Mouse (Mus musculus): ENCODE measurements around the gene Sftpa1. TPM values are rescaled to one million over a fixed set of nuclear protein-coding genes. Genes with fewer than 3 reads are reported as not detected.
A peak's percentile ranks its signal among the peaks of the same experiment; 100 is the strongest.

The Sftpa1 gene
- polyA plus RNA-seq, 2 experiments: not detected

GRCm38 (mm10) chr14:41096296-41096860 lies 35.2 kb upstream of the Sftpa1 start:
- Histone ChIP-seq H3K4me2 (replicated peaks; ENCODE audit: low read depth, low read length, severe bottlenecking) (no peak overlapping the region), H3K4me1 (ENCODE audit: control insufficient read depth, insufficient read depth, low read length) (no peaks in the 10 kb centered on the region), H3K27ac (replicated peaks; ENCODE audit: low read depth, low read length) (no peak overlapping the region), H3K27me3 (ENCODE audit: control insufficient read depth, insufficient read depth, low read length) (no peaks in the 10 kb centered on the region), H3K9me3 (ENCODE audit: control insufficient read depth, low read length) (no peaks in the 10 kb centered on the region), H3K4me3 (replicated peaks; ENCODE audit: low read length) (no peak overlapping the region), H3K9ac (ENCODE audit: low read depth, low read length, severe bottlenecking) (no peak overlapping the region), H3K36me3 (ENCODE audit: control insufficient read depth, insufficient read depth, low read length) (no peaks in the 10 kb centered on the region)
- no peak for TF ChIP-seq POLR2A (IDR thresholded peaks at IDR 0.05; ENCODE audit: borderline replicate concordance, extremely low read depth, insufficient read depth, insufficient read length)
- no peak for DNase-seq (ENCODE audit: low spot score)
- ATAC-seq (ENCODE audit: low FRiP score, low read depth): no peak
- 88% methylated on average over 3 of the region's 3 CpGs for WGBS

- Histone ChIP-seq H3K4me3 (replicated peaks; ENCODE audit: low read length) (no peak overlapping the region), H3K27me3 (ENCODE audit: control insufficient read depth, insufficient read depth, low read length) (no peaks in the 10 kb centered on the region), H3K4me1 (ENCODE audit: control insufficient read depth, insufficient read depth, low read length) (no peaks in the 10 kb centered on the region), H3K4me2 (replicated peaks; ENCODE audit: low read depth, low read length, severe bottlenecking) (no peak overlapping the region), H3K36me3 (ENCODE audit: control insufficient read depth, insufficient read depth, low read length) (no peaks in the 10 kb centered on the region), H3K27ac (replicated peaks; ENCODE audit: low read depth, low read length) (no peak overlapping the region), H3K9me3 (ENCODE audit: control insufficient read depth, low read length) (no peaks in the 10 kb centered on the region), H3K9ac (ENCODE audit: low read depth, low read length, severe bottlenecking) (no peak overlapping the region)
- 64% methylated on average over 1 of the region's 1 CpGs for WGBS
- DNase-seq (ENCODE audit: low spot score): no peak
- no peak for TF ChIP-seq POLR2A (IDR thresholded peaks at IDR 0.05; ENCODE audit: borderline replicate concordance, extremely low read depth, insufficient read depth, insufficient read length)
- peak; percentile 44; the same call in 1 of the 2 replicates for ATAC-seq (ENCODE audit: low FRiP score, low read depth)
Measured at GRCm38 (mm10) chr14:41098726-41099125, 32.9 kb upstream of the Sftpa1 start.

- no peaks in the 10 kb centered on the region for H3K36me3 ChIP-seq (ENCODE audit: control insufficient read depth, insufficient read depth, low read length)
- ATAC-seq (ENCODE audit: low FRiP score, low read depth): no peak
- no peak overlapping the region for H3K9ac ChIP-seq (ENCODE audit: low read depth, low read length, severe bottlenecking)
- no peak overlapping the region for H3K4me2 ChIP-seq (replicated peaks; ENCODE audit: low read depth, low read length, severe bottlenecking)
- no peak overlapping the region for H3K27ac ChIP-seq (replicated peaks; ENCODE audit: low read depth, low read length)
- H3K9me3 ChIP-seq (ENCODE audit: control insufficient read depth, low read length): no peaks in the 10 kb centered on the region
- H3K27me3 ChIP-seq (ENCODE audit: control insufficient read depth, insufficient read depth, low read length): no peaks in the 10 kb centered on the region
- H3K4me3 ChIP-seq (replicated peaks; ENCODE audit: low read length): no peak overlapping the region
- no peaks in the 10 kb centered on the region for H3K4me1 ChIP-seq (ENCODE audit: control insufficient read depth, insufficient read depth, low read length)
- 81% methylated on average over 3 of the region's 3 CpGs for WGBS
- no peak for DNase-seq (ENCODE audit: low spot score)
- TF ChIP-seq POLR2A (IDR thresholded peaks at IDR 0.05; ENCODE audit: borderline replicate concordance, extremely low read depth, insufficient read depth, insufficient read length): no peak
Measured at GRCm38 (mm10) chr14:41100712-41101111, 30.9 kb upstream of the Sftpa1 start.

GRCm38 (mm10) chr14:41101242-41101641 lies 30.3 kb upstream of the Sftpa1 start:
- H3K9ac ChIP-seq (ENCODE audit: low read depth, low read length, severe bottlenecking): no peak overlapping the region
- no peak overlapping the region for H3K27ac ChIP-seq (replicated peaks; ENCODE audit: low read depth, low read length)
- DNase-seq (ENCODE audit: low spot score) (no peak), ATAC-seq (ENCODE audit: low FRiP score, low read depth) (no peak)
- TF ChIP-seq POLR2A (IDR thresholded peaks at IDR 0.05; ENCODE audit: borderline replicate concordance, extremely low read depth, insufficient read depth, insufficient read length): no peak
- WGBS: 87% methylated on average over 5 of the region's 5 CpGs
- no peaks in the 10 kb centered on the region for H3K36me3 ChIP-seq (ENCODE audit: control insufficient read depth, insufficient read depth, low read length)
- H3K9me3 ChIP-seq (ENCODE audit: control insufficient read depth, low read length): no peaks in the 10 kb centered on the region
- H3K4me1 ChIP-seq (ENCODE audit: control insufficient read depth, insufficient read depth, low read length): no peaks in the 10 kb centered on the region
- H3K4me2 ChIP-seq (replicated peaks; ENCODE audit: low read depth, low read length, severe bottlenecking): no peak overlapping the region
- no peak overlapping the region for H3K4me3 ChIP-seq (replicated peaks; ENCODE audit: low read length)
- no peaks in the 10 kb centered on the region for H3K27me3 ChIP-seq (ENCODE audit: control insufficient read depth, insufficient read depth, low read length)

GRCm38 (mm10) chr14:41102269-41102668 lies 29.3 kb upstream of the Sftpa1 start:
- Histone ChIP-seq H3K9me3 (ENCODE audit: control insufficient read depth, low read length) (no peaks in the 10 kb centered on the region), H3K9ac (ENCODE audit: low read depth, low read length, severe bottlenecking) (no peak overlapping the region), H3K36me3 (ENCODE audit: control insufficient read depth, insufficient read depth, low read length) (no peaks in the 10 kb centered on the region), H3K27ac (replicated peaks; ENCODE audit: low read depth, low read length) (no peak overlapping the region), H3K4me3 (replicated peaks; ENCODE audit: low read length) (no peak overlapping the region), H3K4me2 (replicated peaks; ENCODE audit: low read depth, low read length, severe bottlenecking) (no peak overlapping the region), H3K27me3 (ENCODE audit: control insufficient read depth, insufficient read depth, low read length) (no peaks in the 10 kb centered on the region), H3K4me1 (ENCODE audit: control insufficient read depth, insufficient read depth, low read length) (no peaks in the 10 kb centered on the region)
- ATAC-seq (ENCODE audit: low FRiP score, low read depth) (no peak), DNase-seq (ENCODE audit: low spot score) (no peak)
- WGBS: 79% methylated on average over 2 of the region's 2 CpGs
- TF ChIP-seq POLR2A (IDR thresholded peaks at IDR 0.05; ENCODE audit: borderline replicate concordance, extremely low read depth, insufficient read depth, insufficient read length): no peak

Measured in limb, embryonic 14.5 days (tissue).